Mouse (Mus musculus): ENCODE results near the gene Zfp462.

DNA sequence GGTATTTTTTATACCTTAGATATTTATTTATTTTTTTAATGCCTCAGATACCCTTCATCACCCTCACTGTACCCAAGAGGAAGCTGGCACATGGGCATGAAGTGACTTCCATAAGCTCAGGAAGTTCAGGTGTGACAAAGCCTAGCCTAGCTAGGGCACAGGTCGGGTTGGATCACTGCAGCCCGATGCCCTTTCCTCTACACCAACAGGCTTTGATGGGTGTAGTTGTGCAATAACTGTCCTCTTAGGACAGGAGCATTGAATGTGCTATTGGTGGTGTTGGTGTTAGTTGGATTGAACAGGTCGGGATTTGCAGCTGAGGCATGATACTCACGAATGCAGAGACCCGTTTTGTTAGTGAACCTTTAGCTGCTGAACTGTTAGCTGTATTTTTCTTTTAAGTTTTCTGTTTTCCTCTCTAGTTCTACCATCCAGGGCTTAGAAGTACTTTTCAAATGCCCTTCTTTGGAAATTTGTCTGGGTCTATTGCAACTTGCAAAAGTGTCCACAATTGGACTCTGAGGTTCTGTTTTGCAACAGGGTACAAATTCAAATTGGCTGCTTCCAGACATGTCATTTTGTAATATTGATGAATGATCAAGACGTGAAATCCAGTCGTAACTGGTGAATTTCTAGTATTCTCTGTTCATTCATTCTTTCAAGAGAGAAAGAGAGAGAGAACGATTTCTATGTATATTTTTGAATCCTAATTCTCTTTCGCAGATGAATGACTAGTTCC is 9.0 kb downstream of the Zfp462 start:
- TF ChIP-seq CTCF (IDR thresholded peaks at IDR 0.05; ENCODE audit: insufficient read depth, low read length) (no peak), POLR2A (IDR thresholded peaks at IDR 0.05; ENCODE audit: borderline replicate concordance, extremely low read depth, low read depth, low read length) (no peak)

Data from lung, adult 2 months (tissue).